Mouse (Mus musculus) liver, embryonic 15.5 days (tissue): ENCODE data around the gene Epha3. TPM values are rescaled to one million over a fixed set of nuclear protein-coding genes. Genes with fewer than 3 reads are reported as not detected.

ENCODE experiments used
- ATAC-seq: fragments of 200-750 bp; cut with Nextera tagmentation; 2 replicates; pipeline ENCODE4 v1.8.0; 2017; ENCODE audit warnings: moderate number of reproducible peaks, mild to moderate bottlenecking, moderate library complexity; ENCODE audit not compliant: insufficient read depth
- H3K27ac ChIP-seq: fragments of 300-500 bp; sonication (generic); replicated peaks from 2 replicates; pipeline ENCODE4 v1.5.1; 2015; ENCODE audit warnings: mild to moderate bottlenecking, inconsistent platforms
- H3K27me3 ChIP-seq: fragments of 300-500 bp; sonication (generic); 2 replicates; pipeline ENCODE4 v1.6.1; 2015; ENCODE audit warnings: mild to moderate bottlenecking, inconsistent platforms
- H3K36me3 ChIP-seq: fragments of 300-500 bp; sonication (generic); replicated peaks from 2 replicates; pipeline ENCODE4 v1.6.1; 2015; ENCODE audit warnings: moderate library complexity, mild to moderate bottlenecking, inconsistent platforms
- H3K4me1 ChIP-seq: fragments of 300-500 bp; sonication (generic); replicated peaks from 2 replicates; pipeline ENCODE4 v1.6.1; 2015; ENCODE audit warnings: inconsistent platforms
- H3K4me2 ChIP-seq: fragments of 300-500 bp; sonication (generic); 2 replicates; pipeline ENCODE4 v1.6.1; 2015; ENCODE audit warnings: moderate library complexity, mild to moderate bottlenecking, inconsistent platforms
- H3K4me3 ChIP-seq: fragments of 300-500 bp; sonication (generic); replicated peaks from 2 replicates; pipeline ENCODE4 v1.5.1; 2015; ENCODE audit warnings: mild to moderate bottlenecking, inconsistent platforms
- H3K9ac ChIP-seq: fragments of 300-500 bp; sonication (generic); 2 replicates; pipeline ENCODE4 v1.6.1; 2015; ENCODE audit warnings: moderate library complexity, mild to moderate bottlenecking, inconsistent platforms
- H3K9me3 ChIP-seq: fragments of 300-500 bp; sonication (generic); replicated peaks from 2 replicates; pipeline ENCODE4 v1.6.1; 2016; ENCODE audit warnings: inconsistent platforms
- WGBS: fragments of 180-500 bp; shearing (Covaris S2); methylation state at CpG from one replicate; pipeline ENCODE4 v1.1.7; 2015; ENCODE audit warnings: mixed read lengths; ENCODE audit not compliant: insufficient replicate concordance; 5-methylcytosine and 5-hydroxymethylcytosine counted together
- polyA plus RNA-seq: library from polyadenylated mRNA; unstranded; fragments of >200 nt; fragmentation: Nextera tagmentation; extraction: Ambion mirVana; gene quantifications from 2 replicates; pipeline ENCODE4 v1.2.1, GENCODE M21; 2015

The Epha3 gene
- polyA plus RNA-seq, 1 experiment from 2014 or later: 0.68 TPM

DNA sequence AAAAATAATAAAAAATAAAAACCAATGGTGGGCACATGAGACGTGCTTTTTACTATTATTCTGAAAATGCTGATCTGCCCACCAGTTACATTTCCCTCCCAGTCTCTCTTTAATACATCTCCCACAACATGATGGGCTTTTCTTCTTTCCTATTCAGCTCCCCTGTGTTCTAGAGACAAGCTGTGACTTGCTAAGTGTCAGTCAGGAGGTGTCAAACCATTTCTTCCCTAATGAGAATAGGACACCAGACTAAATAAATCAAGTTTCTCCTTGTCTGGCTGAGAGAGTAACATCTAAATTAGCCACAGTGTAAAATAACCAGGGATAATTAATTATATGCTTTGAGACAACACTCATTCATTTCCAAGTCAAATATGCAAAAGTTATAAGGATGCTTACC, 144.7 kb downstream of the Epha3 start:
- Histone ChIP-seq H3K9ac (no peak overlapping the region), H3K36me3 (no peaks in the 10 kb centered on the region), H3K27me3 (no peaks in the 10 kb centered on the region), H3K4me3 (no peak overlapping the region), H3K4me1 (no peaks in the 10 kb centered on the region), H3K27ac (no peak overlapping the region), H3K4me2 (no peak overlapping the region), H3K9me3 (no peaks in the 10 kb centered on the region)
- WGBS: 58% methylated on average over 1 of the region's 1 CpGs
- ATAC-seq: no peak

DNA sequence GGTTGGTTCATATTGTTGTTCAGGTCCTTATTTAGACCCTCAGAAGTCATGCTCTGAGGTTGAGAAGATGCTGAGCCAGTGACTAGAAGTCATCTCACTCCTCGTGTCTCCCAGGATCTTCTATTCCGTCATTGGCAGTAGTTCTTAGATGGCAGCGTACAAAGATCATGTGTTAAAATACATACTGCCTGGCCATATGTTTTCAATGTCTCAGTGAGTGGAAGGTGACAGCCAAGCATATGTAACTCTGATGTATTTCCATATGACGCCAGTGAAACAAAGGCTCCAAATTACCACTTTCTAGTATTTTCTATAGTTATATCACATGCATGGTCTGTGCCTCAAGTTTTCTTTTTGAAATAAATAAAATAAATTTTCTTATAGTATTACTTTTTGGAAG, 146.7 kb downstream of the Epha3 start:
- H3K36me3 ChIP-seq: no peaks in the 10 kb centered on the region

DNA sequence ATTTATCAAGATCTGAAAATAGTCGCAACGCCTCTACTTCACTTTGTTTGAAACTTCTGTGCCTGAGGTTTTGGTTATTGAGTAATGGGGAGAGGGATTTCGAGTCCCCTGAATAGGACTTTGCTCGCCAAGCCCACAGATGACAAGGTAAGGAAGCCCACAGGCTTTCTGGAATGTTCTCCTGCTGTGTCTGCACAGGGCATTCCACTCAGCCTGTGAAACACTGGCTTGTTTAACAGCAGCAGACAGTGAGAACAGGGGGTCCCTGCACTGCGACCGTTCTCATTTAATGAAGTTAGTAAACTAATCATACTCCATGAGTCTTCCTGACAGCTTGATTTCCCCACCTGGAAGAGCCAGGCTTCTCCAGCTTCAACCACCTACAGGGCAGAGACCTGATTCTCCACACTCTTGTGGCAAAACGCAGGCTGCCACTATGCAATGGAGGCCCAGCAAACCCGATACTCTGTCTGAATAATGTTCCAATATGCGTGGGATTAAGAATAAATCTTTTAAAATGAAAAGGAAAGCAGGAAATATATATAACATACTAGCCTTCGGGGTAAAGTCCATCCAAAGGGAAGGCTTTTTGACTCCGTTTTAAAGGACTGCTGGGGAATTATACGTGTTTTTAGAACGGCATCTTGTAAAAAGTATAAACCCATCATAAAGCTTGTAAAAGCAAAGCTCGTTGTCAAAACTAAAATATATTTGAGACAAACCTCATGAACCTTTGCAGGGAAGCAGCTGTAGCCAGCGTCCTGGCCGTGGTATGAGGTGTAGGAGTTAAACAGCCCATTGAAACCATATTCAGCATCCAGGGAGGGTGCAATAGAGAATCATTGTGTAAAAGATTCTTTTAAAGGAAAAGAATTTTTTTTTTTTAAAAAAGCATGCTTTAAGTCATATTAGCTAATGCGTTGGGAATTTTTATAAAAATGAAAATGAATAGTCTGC, 156.8 kb downstream of the Epha3 start:
- Histone ChIP-seq H3K27me3 (no peaks in the 10 kb centered on the region), H3K9me3 (no peaks in the 10 kb centered on the region), H3K9ac (no peak overlapping the region), H3K27ac (no peak overlapping the region), H3K4me3 (no peak overlapping the region), H3K36me3 (no peaks in the 10 kb centered on the region), H3K4me2 (no peak overlapping the region), H3K4me1 (no peaks in the 10 kb centered on the region)
- WGBS: 67% methylated on average over 17 of the region's 17 CpGs
- ATAC-seq: no peak

More for the DNA sequence above, 146.7 kb downstream of the Epha3 start:
- Histone ChIP-seq H3K4me3 (no peak overlapping the region), H3K9ac (no peak overlapping the region), H3K4me1 (no peaks in the 10 kb centered on the region), H3K9me3 (no peaks in the 10 kb centered on the region), H3K27ac (no peak overlapping the region), H3K27me3 (no peaks in the 10 kb centered on the region), H3K4me2 (no peak overlapping the region)
- 66% methylated on average over 4 of the region's 4 CpGs for WGBS
- ATAC-seq: no peak

DNA sequence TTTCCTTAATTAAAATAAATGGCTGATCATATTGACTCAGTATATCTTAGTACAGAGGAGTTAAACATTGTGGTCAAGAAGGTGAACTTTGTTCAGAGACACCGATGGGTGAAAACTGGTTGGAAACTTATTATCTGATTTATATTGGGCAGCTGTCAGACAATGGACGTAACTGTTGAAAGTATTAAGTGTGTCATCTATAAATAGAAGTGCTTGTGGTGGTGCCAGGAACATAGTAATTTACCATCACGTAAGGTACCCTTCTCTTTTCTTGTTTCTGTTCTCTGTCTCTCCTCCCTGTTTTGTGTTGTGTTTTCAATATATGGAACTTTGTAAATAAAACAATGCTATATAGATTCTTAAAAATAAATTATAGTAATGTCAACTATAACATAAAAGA, 174.6 kb downstream of the Epha3 start:
- Histone ChIP-seq H3K4me1 (no peaks in the 10 kb centered on the region), H3K27ac (no peak overlapping the region), H3K36me3 (no peaks in the 10 kb centered on the region), H3K9ac (no peak overlapping the region), H3K27me3 (no peaks in the 10 kb centered on the region), H3K4me3 (no peak overlapping the region), H3K4me2 (no peak overlapping the region), H3K9me3 (no peaks in the 10 kb centered on the region)
- no peak for ATAC-seq
- WGBS: 57% methylated on average over 3 of the region's 3 CpGs

DNA sequence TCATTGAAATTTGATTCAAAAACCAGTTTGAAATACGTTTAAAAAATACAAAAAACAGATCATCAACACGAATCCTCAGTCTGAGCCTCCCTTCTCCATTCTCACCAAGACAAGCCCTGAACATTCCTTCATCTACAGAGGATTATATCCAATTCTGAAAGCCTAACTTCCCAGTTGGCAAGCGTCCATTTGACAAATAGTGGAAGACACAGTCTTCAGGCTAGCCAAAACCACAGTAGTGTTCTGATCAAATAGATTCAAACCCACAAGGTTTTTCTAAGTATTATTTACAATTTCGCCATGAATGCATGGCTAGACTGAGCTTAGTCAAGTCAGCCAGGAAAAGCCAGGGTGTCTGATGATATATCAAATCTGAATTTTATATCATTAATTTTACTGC, 179.8 kb downstream of the Epha3 start:
- Histone ChIP-seq H3K27ac (no peak overlapping the region), H3K36me3 (no peaks in the 10 kb centered on the region), H3K27me3 (no peaks in the 10 kb centered on the region), H3K4me3 (no peak overlapping the region), H3K9ac (no peak overlapping the region), H3K9me3 (no peaks in the 10 kb centered on the region), H3K4me1 (no peaks in the 10 kb centered on the region), H3K4me2 (no peak overlapping the region)
- no peak for ATAC-seq
- WGBS: 31% methylated on average over 4 of the region's 4 CpGs

DNA sequence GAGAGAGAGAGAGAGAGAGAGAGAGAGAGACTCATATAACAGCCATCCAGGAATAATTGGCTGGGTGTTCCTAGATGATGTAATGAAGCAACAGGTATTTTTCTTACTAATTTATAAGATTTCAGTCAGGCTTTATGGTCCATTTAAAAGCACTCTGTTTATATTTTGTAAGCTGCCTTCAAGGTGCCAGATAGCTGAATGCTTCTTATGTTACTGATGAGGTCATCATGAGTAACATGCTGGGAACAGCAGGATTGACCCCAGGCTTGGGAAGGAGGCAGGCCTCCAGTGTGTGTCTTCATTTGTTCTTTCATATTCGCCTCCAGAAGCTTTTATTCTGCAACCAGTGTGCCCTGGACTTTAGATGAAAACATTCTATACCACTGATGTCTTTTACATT, 189.5 kb downstream of the Epha3 start:
- Histone ChIP-seq H3K4me2 (no peak overlapping the region), H3K4me1 (no peaks in the 10 kb centered on the region), H3K9ac (no peak overlapping the region), H3K36me3 (no peaks in the 10 kb centered on the region), H3K4me3 (no peak overlapping the region), H3K27me3 (no peaks in the 10 kb centered on the region), H3K9me3 (no peaks in the 10 kb centered on the region), H3K27ac (no peak overlapping the region)
- ATAC-seq: no peak
- WGBS: 24% methylated on average over 1 of the region's 1 CpGs

DNA sequence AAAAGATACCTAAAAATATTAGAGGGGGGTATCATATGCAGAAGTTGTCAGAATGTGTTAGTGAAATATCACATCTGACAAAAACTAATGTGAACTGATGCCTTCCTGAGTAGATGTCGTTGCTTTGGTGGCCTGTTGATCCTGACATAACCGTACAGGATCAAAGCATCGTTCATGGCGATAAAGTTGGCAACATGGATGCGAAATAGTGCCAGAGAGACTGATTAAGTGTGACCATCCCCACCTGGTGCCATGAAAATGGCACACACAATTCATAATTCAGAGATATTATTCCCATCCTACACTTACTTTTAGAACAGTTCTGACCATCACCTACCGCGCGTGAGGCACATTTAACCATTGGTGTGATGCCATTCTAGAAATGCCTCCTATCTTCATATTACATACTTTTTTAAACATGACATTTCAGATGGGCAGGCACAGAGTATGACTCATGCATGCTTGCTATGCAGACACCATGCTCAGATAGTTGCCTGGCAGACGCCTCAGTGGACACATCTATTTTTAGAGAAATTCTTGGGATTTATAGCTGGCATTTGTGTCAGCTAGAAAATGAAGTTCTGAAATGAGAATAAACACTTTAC, 190.6 kb downstream of the Epha3 start:
- Histone ChIP-seq H3K4me2 (no peak overlapping the region), H3K4me1 (no peaks in the 10 kb centered on the region), H3K9me3 (no peaks in the 10 kb centered on the region), H3K36me3 (no peaks in the 10 kb centered on the region), H3K4me3 (no peak overlapping the region), H3K27ac (no peak overlapping the region), H3K27me3 (no peaks in the 10 kb centered on the region), H3K9ac (no peak overlapping the region)
- 75% methylated on average over 9 of the region's 9 CpGs for WGBS
- no peak for ATAC-seq

DNA sequence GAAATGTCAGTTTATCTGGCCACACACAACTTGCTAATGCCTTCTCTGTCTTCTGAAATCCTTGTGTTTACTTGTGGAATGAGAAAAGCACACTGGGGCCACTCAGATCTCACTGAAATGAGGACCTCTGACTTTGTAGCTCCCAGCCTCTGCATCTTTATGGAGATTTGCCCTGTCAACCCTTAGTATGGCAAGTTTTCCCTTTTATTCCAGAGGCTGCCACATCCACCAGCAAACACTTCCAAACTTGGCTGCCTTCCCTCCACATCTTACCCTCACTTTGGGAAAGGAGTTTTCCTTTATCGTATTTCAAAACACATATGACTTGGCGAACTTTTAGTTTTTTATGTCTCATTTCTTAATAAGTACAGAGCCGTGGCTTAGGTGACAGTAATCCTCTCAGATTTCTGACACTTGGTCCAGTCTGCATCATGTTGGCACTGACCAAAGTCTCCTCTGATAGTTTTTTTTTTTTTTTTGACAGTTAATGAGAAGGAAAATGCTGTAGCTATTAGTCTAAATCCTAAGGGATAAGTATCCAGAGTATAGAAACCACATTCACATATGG, 198.0 kb downstream of the Epha3 start:
- no peaks in the 10 kb centered on the region for H3K27me3 ChIP-seq
- H3K9ac ChIP-seq: no peak overlapping the region
- H3K4me3 ChIP-seq: no peak overlapping the region
- H3K36me3 ChIP-seq: no peaks in the 10 kb centered on the region
- H3K4me2 ChIP-seq: no peak overlapping the region
- no peaks in the 10 kb centered on the region for H3K9me3 ChIP-seq
- 59% methylated on average over 3 of the region's 3 CpGs for WGBS
- ATAC-seq: no peak
- H3K27ac ChIP-seq: no peak overlapping the region
- no peaks in the 10 kb centered on the region for H3K4me1 ChIP-seq

DNA sequence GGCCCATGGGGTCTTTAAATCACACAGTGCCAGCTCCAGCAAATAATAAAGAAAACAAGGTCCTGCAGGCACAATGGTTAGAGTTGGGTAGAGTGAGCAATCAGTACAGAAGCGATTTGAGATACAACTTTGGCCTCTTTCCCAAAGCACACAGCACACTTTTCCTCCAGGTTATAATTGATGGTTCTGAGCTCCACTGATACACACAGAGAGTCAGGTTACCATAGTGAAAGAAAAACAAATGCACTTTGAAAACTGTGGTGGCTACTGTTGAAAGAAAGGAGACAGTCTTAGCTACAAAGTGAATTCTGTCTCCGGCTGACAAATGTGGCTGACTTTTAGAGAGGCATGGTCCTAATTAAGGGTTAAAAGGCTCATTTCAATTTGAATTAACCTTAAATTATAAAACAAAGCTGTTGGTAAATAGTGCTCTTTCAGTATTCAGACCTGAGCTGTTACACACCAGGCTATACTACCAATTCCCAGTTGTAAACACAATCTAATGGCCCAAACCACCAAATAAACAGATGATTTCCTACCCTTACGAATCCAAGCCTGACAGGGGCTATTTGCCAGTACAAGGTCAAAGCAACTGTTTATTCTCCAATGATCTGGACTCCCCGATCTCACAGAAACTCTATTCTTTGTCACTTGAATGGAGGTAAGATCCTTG, 205.5 kb downstream of the Epha3 start:
- Histone ChIP-seq H3K4me1 (no peaks in the 10 kb centered on the region), H3K36me3 (no peaks in the 10 kb centered on the region), H3K9ac (no peak overlapping the region), H3K9me3 (no peaks in the 10 kb centered on the region), H3K4me3 (no peak overlapping the region), H3K27me3 (no peaks in the 10 kb centered on the region), H3K27ac (no peak overlapping the region), H3K4me2 (no peak overlapping the region)
- WGBS: 52% methylated on average over 4 of the region's 4 CpGs
- ATAC-seq: no peak

DNA sequence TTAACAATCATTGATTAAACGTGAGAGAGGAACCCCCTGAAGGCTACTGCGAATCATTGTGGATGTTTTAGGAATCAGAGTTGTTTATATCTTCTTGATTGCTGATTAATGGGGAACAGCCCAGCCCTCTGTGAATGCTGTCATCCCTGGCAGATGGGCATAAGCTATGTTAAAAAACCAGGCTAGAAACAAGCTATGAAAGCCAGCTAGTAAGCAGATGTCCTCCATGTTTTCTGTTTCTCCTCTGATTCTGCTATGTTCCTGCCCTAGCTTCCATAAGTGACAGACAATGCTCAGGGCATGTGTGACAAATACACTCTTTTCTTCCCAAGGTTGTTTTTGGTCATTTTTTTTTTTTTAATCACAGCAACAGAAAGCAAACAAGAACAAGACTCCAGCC, 206.2 kb downstream of the Epha3 start:
- no peak for ATAC-seq
- no peak overlapping the region for H3K9ac ChIP-seq
- no peaks in the 10 kb centered on the region for H3K27me3 ChIP-seq
- WGBS: 50% methylated on average over 2 of the region's 2 CpGs
- H3K4me1 ChIP-seq: no peaks in the 10 kb centered on the region
- no peak overlapping the region for H3K4me3 ChIP-seq
- no peak overlapping the region for H3K27ac ChIP-seq
- no peak overlapping the region for H3K4me2 ChIP-seq
- no peaks in the 10 kb centered on the region for H3K36me3 ChIP-seq
- H3K9me3 ChIP-seq: no peaks in the 10 kb centered on the region

DNA sequence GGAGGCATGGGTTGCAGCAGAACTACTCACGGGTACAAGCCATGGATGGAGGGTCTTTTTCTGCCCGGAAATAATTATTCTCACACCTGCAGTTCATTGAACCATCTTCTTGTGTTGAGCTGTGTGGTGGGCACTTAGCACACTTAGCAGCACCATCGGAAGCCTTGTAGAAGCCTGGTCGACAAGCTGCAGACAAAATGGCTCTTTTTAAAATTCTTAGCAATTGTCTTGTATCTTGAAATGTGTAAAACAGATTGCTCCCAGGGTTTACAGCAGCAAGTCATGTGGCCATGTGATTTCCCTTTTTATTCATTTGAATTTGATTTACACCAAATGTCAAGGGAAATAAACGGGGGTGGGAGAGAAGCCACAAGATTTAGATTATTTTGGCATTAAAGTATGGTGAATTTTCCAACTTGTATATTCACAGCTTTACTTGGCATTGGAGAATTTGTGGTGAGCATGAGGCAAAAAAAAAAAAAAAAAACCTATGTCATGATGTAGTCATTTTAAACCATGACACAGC, 210.5 kb downstream of the Epha3 start:
- H3K4me3 ChIP-seq: no peak overlapping the region
- H3K4me2 ChIP-seq: no peak overlapping the region
- H3K4me1 ChIP-seq: no peaks in the 10 kb centered on the region
- no peaks in the 10 kb centered on the region for H3K36me3 ChIP-seq
- 70% methylated on average over 5 of the region's 5 CpGs for WGBS
- no peaks in the 10 kb centered on the region for H3K27me3 ChIP-seq
- no peak overlapping the region for H3K27ac ChIP-seq
- H3K9ac ChIP-seq: no peak overlapping the region
- H3K9me3 ChIP-seq: no peaks in the 10 kb centered on the region
- ATAC-seq: no peak
